Mouse (Mus musculus) hindbrain, postnatal 0 days (tissue): ENCODE measurements at regions not wholly inside any gene's neighbourhood (a gene's known extent, or its start where the extent isn't known, plus 50 kb on each side); places are given as distances from the start of the nearest gene placed in this dataset.

ENCODE experiments used
- ATAC-seq: fragments of 200-750 bp; cut with Nextera tagmentation; 2 replicates; pipeline ENCODE4 v1.8.0; 2017; ENCODE audit warnings: mild to moderate bottlenecking, moderate TSS enrichment, moderate library complexity
- DNase-seq: peaks from one replicate; pipeline ENCODE4 v3.0.0-alpha.2; 2015; ENCODE audit warnings: low spot score
- H3K27ac ChIP-seq: fragments of 300-500 bp; sonication (generic); 2 replicates; pipeline ENCODE4 v1.5.1; 2014; ENCODE audit warnings: mild to moderate bottlenecking
- H3K27me3 ChIP-seq: fragments of 300-500 bp; sonication (generic); 2 replicates; pipeline ENCODE4 v1.6.1; 2014; ENCODE audit warnings: low read length, mixed read lengths; ENCODE audit not compliant: insufficient read depth
- H3K36me3 ChIP-seq: fragments of 300-500 bp; sonication (generic); 2 replicates; pipeline ENCODE4 v1.6.1; 2014; ENCODE audit warnings: low read length, mixed read lengths; ENCODE audit not compliant: insufficient read depth
- H3K4me1 ChIP-seq: fragments of 300-500 bp; sonication (generic); 2 replicates; pipeline ENCODE4 v1.6.1; 2014; ENCODE audit warnings: antibody characterized with exemption, low read length, mixed read lengths; ENCODE audit not compliant: insufficient read depth
- H3K4me2 ChIP-seq: fragments of 300-500 bp; sonication (generic); 2 replicates; pipeline ENCODE4 v1.6.1; 2014; ENCODE audit warnings: low read depth, mild to moderate bottlenecking, low read length, moderate library complexity, mixed read lengths
- H3K4me3 ChIP-seq: fragments of 300-500 bp; sonication (generic); 2 replicates; pipeline ENCODE4 v1.5.1; 2014; ENCODE audit warnings: low read length
- H3K9ac ChIP-seq: fragments of 300-500 bp; sonication (generic); replicated peaks from 2 replicates; pipeline ENCODE4 v1.6.1; 2014; ENCODE audit warnings: mild to moderate bottlenecking, low read length, moderate library complexity, mixed read lengths
- H3K9me3 ChIP-seq: fragments of 300-500 bp; sonication (generic); 2 replicates; pipeline ENCODE4 v1.6.1; 2016; ENCODE audit warnings: low read length, mixed read lengths
- CTCF ChIP-seq: IDR thresholded peaks from 2 replicates; pipeline ENCODE4 v1.5.1; 2016; ENCODE audit warnings: antibody characterized with exemption, control low read depth, low read depth
- WGBS: fragments of 180-500 bp; shearing (Covaris S2); extraction: QIAGEN DNeasy Blood & Tissue Kit; methylation state at CpG from one replicate; pipeline ENCODE4 v1.1.7; 2014; 5-methylcytosine and 5-hydroxymethylcytosine counted together

- TF ChIP-seq CTCF = no peak
- no peak overlapping the region for H3K27ac ChIP-seq
- no peaks in the 10 kb centered on the region for H3K9me3 ChIP-seq
- no peaks in the 10 kb centered on the region; the same call in 1 of the 2 replicates for H3K4me1 ChIP-seq
- 80% methylated on average over 6 of the region's 6 CpGs for WGBS
- no peak overlapping the region for H3K4me3 ChIP-seq
- no peak overlapping the region for H3K4me2 ChIP-seq
- no peak overlapping the region for H3K9ac ChIP-seq
- ATAC-seq (no peak), DNase-seq (no peak)
- no peaks in the 10 kb centered on the region for H3K27me3 ChIP-seq
- H3K36me3 ChIP-seq = no peaks in the 10 kb centered on the region
These were observed 148.0 kb downstream of the Atp23 start for GRCm38 (mm10) chr10:126753201-126753600.

GRCm38 (mm10) chr10:126752699-126753098 is 148.5 kb downstream of the Atp23 start:
- Histone ChIP-seq H3K27me3 (no peaks in the 10 kb centered on the region), H3K4me2 (0 out of 2 replicates have a peak overlapping the region, but pooled peaks have one; percentile 6), H3K36me3 (no peaks in the 10 kb centered on the region), H3K4me1 (no peaks in the 10 kb centered on the region; the same call in 1 of the 2 replicates), H3K27ac (no peak overlapping the region), H3K4me3 (no peak overlapping the region), H3K9ac (no peak overlapping the region), H3K9me3 (no peaks in the 10 kb centered on the region)
- ATAC-seq = no peak
- peak; percentile 75 for TF ChIP-seq CTCF
- peak; percentile 73 for DNase-seq
- WGBS = 57% methylated on average over 11 of the region's 11 CpGs

- WGBS = 33% methylated on average over 17 of the region's 17 CpGs
- no peaks in the 10 kb centered on the region; the same call in 1 of the 2 replicates for H3K4me1 ChIP-seq
- H3K27ac ChIP-seq = no peak overlapping the region
- H3K9ac ChIP-seq = no peak overlapping the region
- ATAC-seq (no peak), DNase-seq (peak; percentile 2)
- H3K4me2 ChIP-seq = no peak overlapping the region
- H3K36me3 ChIP-seq = no peaks in the 10 kb centered on the region
- TF ChIP-seq CTCF = no peak
- no peaks in the 10 kb centered on the region for H3K27me3 ChIP-seq
- no peaks in the 10 kb centered on the region for H3K9me3 ChIP-seq
- H3K4me3 ChIP-seq = no peak overlapping the region
These were observed 152.3 kb downstream of the Atp23 start for GRCm38 (mm10) chr10:126748696-126749466.

GRCm38 (mm10) chr10:126734661-126735060 is 166.5 kb downstream of the Atp23 start:
- Histone ChIP-seq H3K4me3 (no peak overlapping the region), H3K4me2 (no peak overlapping the region), H3K9ac (no peak overlapping the region), H3K4me1 (no peaks in the 10 kb centered on the region), H3K27ac (no peak overlapping the region), H3K36me3 (no peaks in the 10 kb centered on the region), H3K27me3 (no peaks in the 10 kb centered on the region), H3K9me3 (no peaks in the 10 kb centered on the region)
- 0 out of 2 replicates have a peak, but pooled peaks have one; percentile 43 for ATAC-seq
- TF ChIP-seq CTCF = no peak
- DNase-seq = no peak
- 47% methylated on average over 2 of the region's 2 CpGs for WGBS

- no peak overlapping the region for H3K27ac ChIP-seq
- no peak overlapping the region for H3K4me2 ChIP-seq
- no peaks in the 10 kb centered on the region for H3K9me3 ChIP-seq
- no peak overlapping the region for H3K9ac ChIP-seq
- H3K36me3 ChIP-seq = no peaks in the 10 kb centered on the region
- DNase-seq = no peak
- H3K4me1 ChIP-seq = no peaks in the 10 kb centered on the region
- ATAC-seq = no peak
- H3K4me3 ChIP-seq = no peak overlapping the region
- H3K27me3 ChIP-seq = no peaks in the 10 kb centered on the region
- TF ChIP-seq CTCF = no peak
- WGBS = 70% methylated on average over 4 of the region's 4 CpGs
These were observed 173.3 kb downstream of the Atp23 start for GRCm38 (mm10) chr10:126727840-126728239.

- Histone ChIP-seq H3K27me3 (no peaks in the 10 kb centered on the region), H3K9ac (no peak overlapping the region), H3K36me3 (no peaks in the 10 kb centered on the region), H3K4me3 (no peak overlapping the region), H3K4me1 (no peaks in the 10 kb centered on the region), H3K9me3 (no peaks in the 10 kb centered on the region), H3K27ac (0 out of 2 replicates have a peak overlapping the region, but pooled peaks have one; percentile 7), H3K4me2 (no peak overlapping the region)
- 47% methylated on average over 2 of the region's 2 CpGs for WGBS
- DNase-seq (peak; percentile 63), ATAC-seq (no peak)
- no peak for TF ChIP-seq CTCF
These were observed 183.2 kb downstream of the Atp23 start for GRCm38 (mm10) chr10:126717961-126718360.

GRCm38 (mm10) chr10:126711758-126712157 is 189.4 kb downstream of the Atp23 start:
- DNase-seq (no peak), ATAC-seq (no peak)
- Histone ChIP-seq H3K4me1 (0 out of 2 replicates have a peak, but pooled peaks cover 3% of the 10 kb centered on the region), H3K27me3 (no peaks in the 10 kb centered on the region), H3K9ac (no peak overlapping the region), H3K36me3 (no peaks in the 10 kb centered on the region), H3K9me3 (no peaks in the 10 kb centered on the region), H3K4me2 (no peak overlapping the region), H3K4me3 (no peak overlapping the region), H3K27ac (no peak overlapping the region)
- no peak for TF ChIP-seq CTCF
- 55% methylated on average over 3 of the region's 3 CpGs for WGBS
